Mouse (Mus musculus) myocyte (in vitro differentiated cells): Measurements from ENCODE around the gene Lrrc8e. TPM values are rescaled to one million over a fixed set of nuclear protein-coding genes. Genes with fewer than 3 reads are reported as not detected.

Experiments used
- H3K27me3 ChIP-seq: one replicate; pipeline ENCODE4 v1.6.1; 2011; ENCODE audit not compliant: control insufficient read depth, insufficient read depth, insufficient read length
- H3K36me3 ChIP-seq: one replicate; pipeline ENCODE4 v1.6.1; 2011; ENCODE audit not compliant: control insufficient read depth, insufficient read depth
- H3K4me2 ChIP-seq: one replicate; pipeline ENCODE4 v1.6.1; 2011; ENCODE audit warnings: low read depth, control low read depth
- H3K4me3 ChIP-seq: one replicate; pipeline ENCODE4 v1.5.1; 2011; ENCODE audit warnings: mild to moderate bottlenecking, control low read depth, moderate library complexity
- H3K79me2 ChIP-seq: one replicate; pipeline ENCODE4 v1.6.1; 2011; ENCODE audit not compliant: control insufficient read depth, insufficient read depth
- H3ac ChIP-seq: one replicate; pipeline ENCODE4 v1.6.1; 2011; ENCODE audit not compliant: control insufficient read depth, insufficient read length
- CEBPB ChIP-seq: IDR thresholded peaks from 2 replicates; pipeline ENCODE4 v1.6.1; 2011; ENCODE audit warnings: mild to moderate bottlenecking, moderate library complexity; ENCODE audit not compliant: poor library complexity, insufficient read depth, severe bottlenecking
- E2F4 ChIP-seq: IDR thresholded peaks from one replicate; pipeline ENCODE4 v1.6.1; 2011; ENCODE audit warnings: mild to moderate bottlenecking, control low read depth, moderate library complexity; ENCODE audit not compliant: insufficient read depth
- MAX ChIP-seq: IDR thresholded peaks from one replicate; pipeline ENCODE4 v1.6.1; 2011; ENCODE audit warnings: low read depth, mild to moderate bottlenecking, control low read depth
- MYOD1 ChIP-seq, 3 experiments: IDR thresholded peaks; one replicate each; pipeline ENCODE4 v1.6.1; 2011; ENCODE audit warnings: control low read depth in 2 of 3, low read depth in 2 of 3, mild to moderate bottlenecking in 2 of 3, moderate library complexity in 1 of 3; ENCODE audit not compliant: insufficient read length in 2 of 3, control insufficient read depth in 1 of 3
- MYOG ChIP-seq, 3 experiments: IDR thresholded peaks; one replicate each; pipeline ENCODE4 v1.6.1; 2011; ENCODE audit warnings: control low read depth in 2 of 3, low read depth in 2 of 3, mild to moderate bottlenecking in 2 of 3; ENCODE audit not compliant: insufficient read length in 2 of 3, control insufficient read depth in 1 of 3, insufficient read depth in 1 of 3
- POLR2A ChIP-seq: IDR thresholded peaks from one replicate; pipeline ENCODE4 v1.6.1; 2011; ENCODE audit warnings: low read depth, mild to moderate bottlenecking, control low read depth, moderate library complexity; ENCODE audit not compliant: insufficient read length
- POLR2AphosphoS2 ChIP-seq: IDR thresholded peaks from one replicate; pipeline ENCODE4 v1.6.1; 2011; ENCODE audit warnings: low read depth, control low read depth; ENCODE audit not compliant: insufficient read length
- REST ChIP-seq: IDR thresholded peaks from one replicate; pipeline ENCODE4 v1.6.1; 2011; ENCODE audit warnings: mild to moderate bottlenecking, control low read depth, moderate library complexity; ENCODE audit not compliant: insufficient read depth, insufficient read length
- SRF ChIP-seq: IDR thresholded peaks from one replicate; pipeline ENCODE4 v1.6.1; 2011; ENCODE audit warnings: low read depth; ENCODE audit not compliant: control insufficient read depth, insufficient read length
- TCF12 ChIP-seq: IDR thresholded peaks from one replicate; pipeline ENCODE4 v1.6.1; 2011; ENCODE audit warnings: mild to moderate bottlenecking, control low read depth; ENCODE audit not compliant: poor library complexity, insufficient read depth, severe bottlenecking
- TCF3 ChIP-seq: IDR thresholded peaks from one replicate; pipeline ENCODE4 v1.6.1; 2011; ENCODE audit warnings: low read depth, control low read depth; ENCODE audit not compliant: insufficient read length
- USF1 ChIP-seq: IDR thresholded peaks from one replicate; pipeline ENCODE4 v1.6.1; 2011; ENCODE audit warnings: low read depth, mild to moderate bottlenecking, control low read depth, moderate library complexity
- polyA plus RNA-seq: library from polyadenylated mRNA; unstranded; fragments of >200 nt; fragmentation: generic; extraction: Trizol; gene quantifications from one replicate; pipeline ENCODE4 v1.2.1, GENCODE M21; 2012; ENCODE audit warnings: missing spikeins

Gene Lrrc8e
- polyA plus RNA-seq: 2.4 TPM

- H3K4me3 ChIP-seq: peak within 1 kb of the TSS; percentile 23
- peaks cover 14% of the 10 kb centered on the region for H3K27me3 ChIP-seq
- no peaks in the 10 kb centered on the region for H3K36me3 ChIP-seq
- TF ChIP-seq TCF3: no peak
- TF ChIP-seq POLR2AphosphoS2: no peak
- TF ChIP-seq POLR2A: no peak
- no peak for TF ChIP-seq MAX
- TF ChIP-seq TCF12: no peak
- TF ChIP-seq E2F4: no peak
- TF ChIP-seq REST: no peak
- TF ChIP-seq USF1: no peak
- no peak for TF ChIP-seq MYOG (IDR thresholded peaks at IDR 0.05; ENCODE audit: control insufficient read depth in 1 of 3, insufficient read depth in 1 of 3, insufficient read length in 2 of 3, low read depth in 2 of 3)
- TF ChIP-seq MYOD1 (IDR thresholded peaks at IDR 0.05; ENCODE audit: control insufficient read depth in 1 of 3, insufficient read length in 2 of 3, low read depth in 2 of 3): no peak
- no peak for TF ChIP-seq CEBPB
- TF ChIP-seq SRF: no peak
- no peaks in the 10 kb centered on the region for H3K79me2 ChIP-seq
- peak within 1 kb of the TSS; percentile 73 for H3K4me2 ChIP-seq
- H3ac ChIP-seq: no peak within 1 kb of the TSS
Observed at GRCm38 (mm10) chr8:4226739-4227347, at the start of gene Lrrc8e. TSS of gene Lrrc8e (plus strand) at chr8:4226827.

GRCm38 (mm10) chr8:4183409-4183808, 43.2 kb upstream of the Lrrc8e start:
- H3K79me2 ChIP-seq: no peaks in the 10 kb centered on the region
- H3K4me3 ChIP-seq: no peak overlapping the region
- H3K4me2 ChIP-seq: no peak overlapping the region
- H3K36me3 ChIP-seq: peaks cover 12% of the 10 kb centered on the region
- no peaks in the 10 kb centered on the region for H3K27me3 ChIP-seq
- TF ChIP-seq CEBPB (no peak), MYOG (IDR thresholded peaks at IDR 0.05; ENCODE audit: control insufficient read depth in 1 of 3, insufficient read depth in 1 of 3, insufficient read length in 2 of 3, low read depth in 2 of 3) (no peak), SRF (no peak), E2F4 (no peak), USF1 (no peak), TCF12 (no peak), POLR2AphosphoS2 (no peak), MYOD1 (IDR thresholded peaks at IDR 0.05; ENCODE audit: control insufficient read depth in 1 of 3, insufficient read length in 2 of 3, low read depth in 2 of 3) (no peak), MAX (no peak), POLR2A (no peak), REST (no peak), TCF3 (no peak)
- H3ac ChIP-seq: no peak overlapping the region

GRCm38 (mm10) chr8:4186151-4186550, 40.5 kb upstream of the Lrrc8e start:
- Histone ChIP-seq H3K36me3 (peaks cover 12% of the 10 kb centered on the region), H3K27me3 (no peaks in the 10 kb centered on the region), H3K79me2 (no peaks in the 10 kb centered on the region), H3K4me3 (no peak overlapping the region), H3ac (no peak overlapping the region), H3K4me2 (no peak overlapping the region)
- no peak for TF ChIP-seq MAX
- TF ChIP-seq TCF3: no peak
- TF ChIP-seq TCF12: no peak
- TF ChIP-seq E2F4: no peak
- TF ChIP-seq MYOG (IDR thresholded peaks at IDR 0.05; ENCODE audit: control insufficient read depth in 1 of 3, insufficient read depth in 1 of 3, insufficient read length in 2 of 3, low read depth in 2 of 3): no peak
- no peak for TF ChIP-seq REST
- TF ChIP-seq SRF: no peak
- TF ChIP-seq POLR2AphosphoS2: no peak

GRCm38 (mm10) chr8:4188605-4189004, 38.0 kb upstream of the Lrrc8e start:
- Histone ChIP-seq H3K36me3 (peaks cover 12% of the 10 kb centered on the region), H3K79me2 (no peaks in the 10 kb centered on the region), H3K4me2 (no peak overlapping the region), H3ac (no peak overlapping the region), H3K4me3 (no peak overlapping the region), H3K27me3 (no peaks in the 10 kb centered on the region)
- TF ChIP-seq POLR2A (no peak), MAX (no peak), E2F4 (no peak), POLR2AphosphoS2 (no peak), CEBPB (no peak), MYOG (IDR thresholded peaks at IDR 0.05; ENCODE audit: control insufficient read depth in 1 of 3, insufficient read depth in 1 of 3, insufficient read length in 2 of 3, low read depth in 2 of 3) (no peak), TCF3 (no peak), MYOD1 (IDR thresholded peaks at IDR 0.05; ENCODE audit: control insufficient read depth in 1 of 3, insufficient read length in 2 of 3, low read depth in 2 of 3) (no peak), REST (no peak), SRF (no peak), TCF12 (no peak), USF1 (no peak)
